Mouse (Mus musculus) embryonic facial prominence, embryonic 13.5 days (tissue): ENCODE measurements at regions not wholly inside any gene's neighbourhood (a gene's known extent, or its start where the extent isn't known, plus 50 kb on each side); places are given as distances from the start of the nearest gene placed in this dataset.

ENCODE experiments used
- ATAC-seq: fragments of 200-750 bp; cut with Nextera tagmentation; 2 replicates; pipeline ENCODE4 v1.8.0; 2017; ENCODE audit warnings: low read depth; ENCODE audit not compliant: insufficient number of reproducible peaks, insufficient read depth, low FRiP score, low TSS enrichment
- H3K27ac ChIP-seq: fragments of 300-500 bp; sonication (generic); 2 replicates; pipeline ENCODE4 v1.5.1; 2015; ENCODE audit warnings: moderate library complexity, mild to moderate bottlenecking, inconsistent platforms
- H3K27me3 ChIP-seq: fragments of 300-500 bp; sonication (generic); 2 replicates; pipeline ENCODE4 v1.6.1; 2015; ENCODE audit warnings: mild to moderate bottlenecking, inconsistent platforms
- H3K36me3 ChIP-seq: fragments of 300-500 bp; sonication (generic); 2 replicates; pipeline ENCODE4 v1.6.1; 2015; ENCODE audit warnings: mild to moderate bottlenecking, inconsistent platforms
- H3K4me1 ChIP-seq: fragments of 300-500 bp; sonication (generic); 2 replicates; pipeline ENCODE4 v1.6.1; 2015; ENCODE audit warnings: inconsistent platforms
- H3K4me2 ChIP-seq: fragments of 300-500 bp; sonication (generic); 2 replicates; pipeline ENCODE4 v1.6.1; 2015; ENCODE audit warnings: moderate library complexity, mild to moderate bottlenecking, inconsistent platforms
- H3K4me3 ChIP-seq: fragments of 300-500 bp; sonication (generic); 2 replicates; pipeline ENCODE4 v1.5.1; 2015; ENCODE audit warnings: mild to moderate bottlenecking, inconsistent platforms
- H3K9ac ChIP-seq: fragments of 300-500 bp; sonication (generic); 2 replicates; pipeline ENCODE4 v1.6.1; 2015; ENCODE audit warnings: mild to moderate bottlenecking, inconsistent platforms
- H3K9me3 ChIP-seq: fragments of 300-500 bp; sonication (generic); 2 replicates; pipeline ENCODE4 v1.6.1; 2016; ENCODE audit warnings: inconsistent platforms
- WGBS: fragments of 180-500 bp; shearing (Covaris S2); methylation state at CpG from one replicate; pipeline ENCODE4 v1.1.7; 2015; ENCODE audit warnings: mixed read lengths; 5-methylcytosine and 5-hydroxymethylcytosine counted together

GRCm38 (mm10) chr9:17294327-17294726 is 793.2 kb upstream of the Fat3 start:
- H3K36me3 ChIP-seq, result no peaks in the 10 kb centered on the region
- H3K4me3 ChIP-seq, result no peak overlapping the region
- WGBS, result 84% methylated on average over 1 of the region's 1 CpGs
- no peaks in the 10 kb centered on the region for H3K27me3 ChIP-seq
- H3K4me2 ChIP-seq, result no peak overlapping the region
- no peak overlapping the region for H3K9ac ChIP-seq
- H3K4me1 ChIP-seq, result no peaks in the 10 kb centered on the region
- ATAC-seq, result no peak
- no peaks in the 10 kb centered on the region for H3K9me3 ChIP-seq
- no peak overlapping the region for H3K27ac ChIP-seq

- Histone ChIP-seq H3K4me3 (no peak overlapping the region), H3K9ac (no peak overlapping the region), H3K27ac (no peak overlapping the region), H3K9me3 (no peaks in the 10 kb centered on the region), H3K4me2 (no peak overlapping the region), H3K36me3 (no peaks in the 10 kb centered on the region), H3K4me1 (no peaks in the 10 kb centered on the region), H3K27me3 (no peaks in the 10 kb centered on the region)
- WGBS, result 30% methylated on average over 6 of the region's 6 CpGs
- ATAC-seq, result no peak
Observed at GRCm38 (mm10) chr9:17288790-17289596, 787.9 kb upstream of the Fat3 start.

GRCm38 (mm10) chr9:17279334-17279990 is 778.4 kb upstream of the Fat3 start:
- Histone ChIP-seq H3K4me2 (no peak overlapping the region), H3K4me3 (no peak overlapping the region), H3K9ac (no peak overlapping the region), H3K4me1 (no peaks in the 10 kb centered on the region), H3K27ac (no peak overlapping the region), H3K36me3 (no peaks in the 10 kb centered on the region), H3K9me3 (no peaks in the 10 kb centered on the region), H3K27me3 (no peaks in the 10 kb centered on the region)
- ATAC-seq, result no peak
- WGBS, result 74% methylated on average over 4 of the region's 4 CpGs

GRCm38 (mm10) chr9:17272616-17273015 is 771.5 kb upstream of the Fat3 start:
- H3K27ac ChIP-seq, result no peak overlapping the region
- H3K9ac ChIP-seq, result no peak overlapping the region
- WGBS, result 45% methylated on average over 2 of the region's 2 CpGs
- no peaks in the 10 kb centered on the region for H3K36me3 ChIP-seq
- H3K4me3 ChIP-seq, result no peak overlapping the region
- no peaks in the 10 kb centered on the region for H3K4me1 ChIP-seq
- H3K9me3 ChIP-seq, result no peaks in the 10 kb centered on the region
- ATAC-seq, result no peak
- no peak overlapping the region for H3K4me2 ChIP-seq
- no peaks in the 10 kb centered on the region for H3K27me3 ChIP-seq

- Histone ChIP-seq H3K36me3 (no peaks in the 10 kb centered on the region), H3K27ac (no peak overlapping the region), H3K9ac (no peak overlapping the region), H3K9me3 (no peaks in the 10 kb centered on the region), H3K4me1 (no peaks in the 10 kb centered on the region), H3K4me2 (no peak overlapping the region), H3K27me3 (no peaks in the 10 kb centered on the region), H3K4me3 (no peak overlapping the region)
- ATAC-seq, result no peak
- 33% methylated on average over 1 of the region's 1 CpGs for WGBS
Observed at GRCm38 (mm10) chr9:17269624-17270023, 768.5 kb upstream of the Fat3 start.

- no peaks in the 10 kb centered on the region for H3K36me3 ChIP-seq
- no peak for ATAC-seq
- 87% methylated on average over 1 of the region's 1 CpGs for WGBS
Observed at GRCm38 (mm10) chr9:17257148-17257547, 756.1 kb upstream of the Fat3 start.

GRCm38 (mm10) chr9:17227091-17227481 is 726.0 kb upstream of the Fat3 start:
- Histone ChIP-seq H3K4me3 (no peak overlapping the region), H3K4me1 (no peaks in the 10 kb centered on the region), H3K36me3 (no peaks in the 10 kb centered on the region), H3K9me3 (no peaks in the 10 kb centered on the region), H3K27me3 (no peaks in the 10 kb centered on the region), H3K9ac (no peak overlapping the region), H3K27ac (no peak overlapping the region), H3K4me2 (no peak overlapping the region)
- WGBS, result 72% methylated on average over 4 of the region's 4 CpGs
- no peak for ATAC-seq

More at GRCm38 (mm10) chr9:17257148-17257547, 756.1 kb upstream of the Fat3 start:
- Histone ChIP-seq H3K9me3 (no peaks in the 10 kb centered on the region), H3K9ac (no peak overlapping the region), H3K27ac (no peak overlapping the region), H3K4me1 (no peaks in the 10 kb centered on the region), H3K27me3 (no peaks in the 10 kb centered on the region), H3K4me3 (no peak overlapping the region), H3K4me2 (no peak overlapping the region)

GRCm38 (mm10) chr9:17226475-17227090 is 725.5 kb upstream of the Fat3 start:
- WGBS, result 80% methylated on average over 3 of the region's 3 CpGs
- Histone ChIP-seq H3K4me1 (no peaks in the 10 kb centered on the region), H3K9ac (no peak overlapping the region), H3K4me2 (no peak overlapping the region), H3K27me3 (no peaks in the 10 kb centered on the region), H3K36me3 (no peaks in the 10 kb centered on the region), H3K27ac (no peak overlapping the region), H3K9me3 (no peaks in the 10 kb centered on the region), H3K4me3 (no peak overlapping the region)
- ATAC-seq, result no peak

GRCm38 (mm10) chr9:17195339-17195738 is 694.3 kb upstream of the Fat3 start:
- Histone ChIP-seq H3K4me3 (no peak overlapping the region), H3K36me3 (no peaks in the 10 kb centered on the region), H3K27ac (no peak overlapping the region), H3K9me3 (no peaks in the 10 kb centered on the region), H3K9ac (no peak overlapping the region), H3K27me3 (no peaks in the 10 kb centered on the region), H3K4me2 (no peak overlapping the region), H3K4me1 (no peaks in the 10 kb centered on the region)
- ATAC-seq, result no peak

GRCm38 (mm10) chr9:17189552-17189951 is 688.5 kb upstream of the Fat3 start:
- H3K27ac ChIP-seq, result no peak overlapping the region
- H3K27me3 ChIP-seq, result no peaks in the 10 kb centered on the region
- 82% methylated on average over 2 of the region's 2 CpGs for WGBS
- no peaks in the 10 kb centered on the region for H3K9me3 ChIP-seq
- no peaks in the 10 kb centered on the region for H3K36me3 ChIP-seq
- no peak overlapping the region for H3K4me2 ChIP-seq
- H3K9ac ChIP-seq, result no peak overlapping the region
- no peaks in the 10 kb centered on the region for H3K4me1 ChIP-seq
- ATAC-seq, result no peak
- no peak overlapping the region for H3K4me3 ChIP-seq

- Histone ChIP-seq H3K27me3 (no peaks in the 10 kb centered on the region), H3K4me3 (no peak overlapping the region), H3K27ac (no peak overlapping the region), H3K9ac (no peak overlapping the region), H3K9me3 (no peaks in the 10 kb centered on the region), H3K4me1 (no peaks in the 10 kb centered on the region), H3K4me2 (no peak overlapping the region), H3K36me3 (no peaks in the 10 kb centered on the region)
- no peak for ATAC-seq
- 69% methylated on average over 1 of the region's 1 CpGs for whole genome bisulfite sequencing
Observed at GRCm38 (mm10) chr9:17168193-17168592, 667.1 kb upstream of the Fat3 start.

GRCm38 (mm10) chr9:17166331-17166730 is 665.2 kb upstream of the Fat3 start:
- Histone ChIP-seq H3K4me1 (no peaks in the 10 kb centered on the region), H3K27me3 (no peaks in the 10 kb centered on the region), H3K36me3 (no peaks in the 10 kb centered on the region), H3K9me3 (no peaks in the 10 kb centered on the region), H3K9ac (no peak overlapping the region), H3K27ac (no peak overlapping the region), H3K4me3 (no peak overlapping the region), H3K4me2 (no peak overlapping the region)
- WGBS, result 47% methylated on average over 1 of the region's 1 CpGs
- ATAC-seq, result no peak
